Mouse (Mus musculus) gastrocnemius, postnatal 25 days (tissue): Measurements from ENCODE around the gene Mapkapk3. TPM values are rescaled to one million over a fixed set of nuclear protein-coding genes. Genes with fewer than 3 reads are reported as not detected.

ENCODE experiments used
- DNase-seq: peaks from one replicate; pipeline ENCODE4 v3.0.0; 2022
- total RNA-seq, 2 experiments: library from RNA; stranded (reverse); gene quantifications; 1 replicate in 1 of 2; 2 replicates in 1 of 2; pipeline ENCODE4 v1.2.3; 2021

Mapkapk3 gene
- total RNA-seq, 2 experiments from 2014 or later = 27.7 to 32.1 TPM

DNA sequence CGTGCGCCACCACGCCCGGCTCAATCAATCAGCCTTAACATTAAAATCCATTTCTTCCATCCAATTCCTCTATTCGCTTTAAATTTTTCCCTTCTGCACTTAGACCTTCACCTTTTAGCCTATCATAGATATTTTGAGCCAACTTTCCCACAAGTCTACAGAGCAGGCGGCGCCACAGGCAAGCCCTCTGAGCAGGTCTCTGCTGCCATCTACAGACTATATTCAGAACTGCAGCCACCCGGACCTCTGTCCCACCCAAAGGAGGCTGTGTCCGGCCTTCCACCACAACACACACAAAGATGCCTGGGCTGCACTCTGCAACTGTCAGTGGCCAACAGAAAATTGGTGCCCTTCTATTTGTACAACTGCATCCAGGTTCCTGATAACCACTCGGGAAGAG lies 1.2 kb upstream of the Mapkapk3 start:
- peak; percentile 65 for DNase-seq

DNA sequence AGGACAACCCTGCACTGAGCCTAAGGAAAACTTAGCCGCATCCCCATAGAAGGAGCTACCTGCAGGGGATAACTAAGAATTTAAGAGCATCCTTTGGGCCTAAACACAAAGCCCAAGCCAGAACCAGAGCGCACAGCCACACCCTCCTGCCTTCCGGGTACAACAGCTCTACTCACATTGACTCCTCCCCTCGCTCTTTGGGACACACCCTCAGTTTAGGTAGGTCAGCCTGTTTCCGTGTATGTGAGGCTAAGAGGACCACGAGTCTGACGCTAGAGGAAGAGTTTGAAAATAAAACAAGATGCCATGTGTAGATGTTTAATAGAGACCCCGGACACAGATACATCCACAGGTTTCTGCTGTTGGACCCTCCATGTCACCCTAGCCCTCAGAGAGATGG lies 966 bp downstream of the Mapkapk3 start:
- no peak for DNase-seq

DNA sequence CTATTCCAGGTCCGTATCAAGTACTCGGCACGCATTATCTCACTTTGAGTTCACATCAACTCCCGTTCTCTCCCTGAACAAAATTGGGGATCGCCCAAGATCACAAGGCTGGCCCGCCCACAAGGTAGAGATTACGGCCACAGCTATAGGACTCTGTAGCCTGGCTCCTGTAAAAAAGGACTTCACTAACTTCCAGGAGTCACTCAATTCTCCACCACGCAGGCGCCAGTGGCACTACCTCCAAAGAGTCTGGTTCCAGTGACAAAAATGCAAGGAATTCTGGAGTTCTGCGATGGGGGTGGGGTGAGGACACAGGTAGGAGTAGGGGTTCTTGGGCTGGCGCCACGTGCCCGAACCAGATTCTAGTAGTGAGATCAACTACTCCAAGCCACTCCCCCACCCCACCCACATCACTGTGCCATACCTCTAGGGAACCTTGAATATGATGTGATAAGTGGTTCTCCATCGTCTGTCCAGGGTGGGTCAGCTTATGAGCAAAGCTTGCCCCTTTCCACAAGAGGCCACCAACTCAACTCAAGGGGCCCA lies 1.5 kb downstream of the Mapkapk3 start:
- DNase-seq = no peak

DNA sequence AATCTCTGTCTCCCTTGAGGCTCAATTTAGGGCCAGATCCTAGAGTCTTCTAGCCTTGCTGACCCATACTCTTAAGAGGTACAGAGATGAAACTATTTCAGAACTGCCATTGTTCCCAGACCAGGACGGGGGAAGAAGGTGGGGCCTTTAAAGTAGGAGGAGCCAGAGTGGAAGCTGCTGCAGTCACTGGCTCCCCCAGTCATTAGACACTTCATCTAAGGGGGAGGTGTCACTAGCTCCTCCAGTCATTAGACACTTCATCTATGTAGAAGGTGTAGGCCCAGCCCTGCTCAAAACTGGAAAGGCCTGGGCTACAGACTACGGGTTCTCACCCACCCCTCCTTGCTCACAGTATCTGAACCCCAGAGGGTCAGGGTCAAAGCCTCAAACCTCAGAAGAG lies 2.4 kb downstream of the Mapkapk3 start:
- no peak for DNase-seq

DNA sequence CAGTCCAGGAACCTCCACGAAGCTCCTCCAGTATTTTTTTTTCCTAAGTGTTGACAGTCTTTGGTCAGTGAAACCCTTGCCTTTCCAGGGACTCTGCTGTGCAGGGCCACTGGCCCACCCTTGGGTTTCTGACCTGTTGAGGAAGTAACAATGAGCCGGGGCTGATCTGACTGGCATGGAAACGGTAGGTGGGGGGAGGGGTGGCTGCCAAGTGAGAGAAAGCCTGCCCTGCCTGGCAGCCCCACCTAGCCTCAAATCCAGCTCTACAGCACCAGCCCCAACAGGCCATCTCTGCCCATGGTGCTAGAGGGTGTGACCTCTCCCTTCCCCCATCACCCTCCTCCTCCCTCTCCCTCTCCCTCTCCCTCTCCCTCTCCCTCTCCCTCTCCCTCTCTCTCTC lies 4.7 kb downstream of the Mapkapk3 start:
- DNase-seq = no peak

DNA sequence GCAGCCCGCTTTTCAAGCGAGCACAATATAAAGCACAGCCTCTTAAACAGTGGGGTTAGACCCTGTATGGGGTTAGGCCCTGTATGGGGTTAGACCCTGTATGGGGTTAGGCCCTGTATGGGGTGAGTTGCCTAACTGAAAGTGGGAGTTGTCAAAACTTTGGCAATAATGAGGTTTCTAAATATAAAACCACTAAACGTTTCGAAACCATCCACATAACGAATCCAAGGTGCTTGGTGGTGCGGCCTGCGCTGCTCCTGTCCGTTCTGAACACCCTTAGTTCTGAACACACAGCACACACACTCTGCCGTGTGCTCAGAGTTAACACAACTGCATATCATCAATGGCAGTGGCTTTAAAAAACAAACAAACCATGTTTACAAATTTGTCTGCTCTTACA lies 6.7 kb downstream of the Mapkapk3 start:
- DNase-seq = no peak

DNA sequence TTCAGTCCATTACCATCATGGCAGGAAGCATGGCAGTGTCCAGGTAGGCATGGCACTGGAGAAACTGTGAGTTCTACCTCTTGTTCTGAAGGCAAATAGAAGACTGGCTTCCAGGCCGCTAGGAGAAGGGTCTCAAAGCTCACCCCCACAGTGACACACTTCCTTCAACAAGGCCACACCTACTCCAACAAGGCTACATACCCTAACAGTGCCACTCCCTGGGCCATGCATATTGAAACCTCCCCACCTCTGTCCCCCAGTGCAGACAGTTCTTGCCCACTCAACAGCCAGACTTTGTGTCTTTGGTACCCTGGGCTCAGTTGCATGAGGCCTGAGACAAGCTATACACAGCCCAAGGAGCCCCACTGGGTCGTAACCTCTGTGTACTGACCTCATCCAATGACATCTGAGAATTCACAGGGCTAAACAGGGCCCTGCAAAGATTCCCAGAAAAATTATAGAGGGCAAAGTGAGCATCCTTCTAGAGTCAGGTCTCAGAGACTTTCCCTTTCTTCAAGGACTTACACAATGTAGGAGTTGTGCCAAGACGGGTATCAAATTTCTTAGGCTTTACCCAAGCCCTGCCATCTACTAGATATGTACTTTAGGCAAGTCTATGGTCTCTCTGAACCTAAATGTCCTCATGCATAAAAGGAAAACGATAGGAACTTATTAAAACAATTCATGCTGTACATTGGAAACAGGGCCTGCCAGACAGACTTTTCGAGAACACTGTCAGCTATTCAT lies 8.3 kb downstream of the Mapkapk3 start:
- DNase-seq = no peak

DNA sequence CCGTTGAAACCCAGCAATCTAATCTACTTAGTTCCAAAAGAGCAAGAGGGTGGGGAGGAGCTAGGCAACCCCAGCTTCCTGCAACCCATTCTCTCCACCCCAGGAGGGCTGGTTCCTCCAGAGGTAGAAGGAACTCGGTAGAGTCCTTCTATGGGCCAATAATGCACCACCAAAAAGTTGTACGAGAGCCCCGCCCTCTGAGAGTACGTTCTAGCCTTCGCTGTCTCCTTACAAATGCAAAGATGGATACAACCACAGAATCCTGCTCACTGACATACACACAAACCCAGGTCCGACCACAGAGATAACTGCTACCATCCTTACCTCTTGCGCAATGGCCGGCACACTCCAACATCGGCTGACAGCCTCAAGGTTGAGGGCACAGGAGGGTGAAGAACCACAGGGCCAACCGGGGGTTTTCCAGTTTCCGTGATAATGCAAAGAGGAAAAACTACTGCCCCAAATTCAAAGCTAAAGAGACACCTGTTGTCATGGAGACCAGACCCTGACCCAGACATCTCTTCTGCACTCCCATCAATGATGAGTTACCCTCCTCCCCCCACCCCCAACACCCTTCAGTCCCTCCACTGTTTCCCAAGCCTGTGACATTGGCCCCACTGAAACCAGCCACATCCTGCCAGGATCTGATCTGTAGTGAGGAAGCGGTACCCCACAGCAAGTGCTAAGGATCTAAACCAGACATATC lies 9.2 kb downstream of the Mapkapk3 start:
- no peak for DNase-seq

DNA sequence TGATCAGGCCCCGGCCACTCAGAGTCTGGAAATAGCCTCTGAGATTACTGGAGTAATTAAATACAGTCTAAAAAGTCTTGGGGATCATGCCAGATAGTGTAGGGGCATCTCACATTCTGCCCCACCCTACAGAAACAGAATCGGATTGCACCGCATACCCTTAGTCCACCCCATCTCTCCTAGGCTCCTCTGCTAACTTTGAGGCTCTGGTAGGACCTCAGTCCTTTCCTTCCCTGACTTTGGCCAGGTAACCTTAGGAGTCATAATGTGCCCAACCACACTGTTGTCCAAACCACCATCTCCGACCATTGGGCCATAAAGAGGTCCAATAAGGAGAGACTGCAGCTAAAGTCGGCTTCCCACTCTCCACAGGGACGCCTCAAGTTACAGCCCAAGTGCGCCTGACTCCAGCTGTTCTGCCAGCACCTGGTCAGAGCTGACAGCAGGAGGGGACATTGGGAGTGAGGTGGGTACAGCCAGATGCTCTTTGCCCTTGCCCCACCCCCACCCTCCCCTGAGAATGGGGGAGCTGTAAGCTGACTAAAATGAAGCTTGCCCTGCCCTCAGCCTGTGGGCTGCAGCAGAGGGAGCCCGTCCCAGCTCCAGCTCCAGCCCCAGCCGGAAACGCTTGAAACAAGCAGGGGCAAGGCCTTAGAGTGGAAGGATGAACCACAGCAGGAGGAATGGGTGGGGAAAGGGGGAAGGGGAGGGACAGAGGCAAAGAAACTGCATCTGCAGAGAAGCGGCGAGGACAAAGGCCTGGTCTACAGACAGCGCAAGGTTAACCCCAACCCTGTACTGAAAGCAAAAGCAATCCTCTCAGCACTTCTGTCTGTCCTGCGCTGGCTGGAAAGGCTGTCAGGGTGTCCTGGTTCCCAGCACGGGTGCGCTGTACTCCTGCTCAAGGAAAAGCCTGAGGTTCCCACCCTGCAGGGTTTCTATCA lies 10.0 kb downstream of the Mapkapk3 start:
- DNase-seq = peak; percentile 74

DNA sequence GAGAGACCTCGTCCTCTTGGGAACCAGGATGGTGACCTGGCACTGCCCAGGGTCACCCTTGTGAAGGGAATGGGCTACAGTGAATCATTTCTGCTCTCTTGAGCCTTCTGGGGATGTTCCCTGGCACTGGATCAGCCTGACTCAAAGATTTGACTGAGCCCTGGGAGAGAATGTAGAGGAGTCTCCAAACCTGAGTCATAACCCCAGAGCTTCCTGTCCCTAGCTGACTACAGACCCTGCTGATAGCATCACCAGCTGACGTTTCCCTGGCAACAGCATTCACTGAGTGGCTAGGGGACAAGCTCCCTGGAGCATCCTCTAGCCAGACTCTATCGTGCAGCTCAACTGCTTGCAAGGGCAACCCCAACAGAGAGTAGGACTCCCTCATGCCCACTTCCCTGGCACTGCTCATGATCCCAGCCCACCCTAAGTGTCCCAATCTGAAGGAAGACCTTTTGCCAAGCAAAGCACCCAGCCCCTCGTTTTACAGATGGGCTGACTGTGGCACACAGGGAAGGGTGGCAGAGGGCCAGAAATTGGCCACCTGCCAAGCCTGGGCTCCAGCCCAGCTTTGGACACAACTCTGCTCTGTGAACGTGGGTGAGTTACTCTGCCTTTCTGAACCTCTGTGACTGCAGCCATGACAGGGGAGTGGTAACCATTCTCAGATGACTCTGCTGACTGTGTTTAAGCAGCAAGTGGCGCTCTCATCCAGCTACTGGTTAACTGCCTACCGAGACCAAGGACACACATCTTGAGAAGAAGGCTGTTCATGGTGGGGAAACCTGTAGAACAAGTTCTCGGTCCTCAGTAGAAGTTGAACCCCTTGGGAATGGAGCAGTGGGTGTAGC lies 10.9 kb downstream of the Mapkapk3 start:
- DNase-seq = no peak

DNA sequence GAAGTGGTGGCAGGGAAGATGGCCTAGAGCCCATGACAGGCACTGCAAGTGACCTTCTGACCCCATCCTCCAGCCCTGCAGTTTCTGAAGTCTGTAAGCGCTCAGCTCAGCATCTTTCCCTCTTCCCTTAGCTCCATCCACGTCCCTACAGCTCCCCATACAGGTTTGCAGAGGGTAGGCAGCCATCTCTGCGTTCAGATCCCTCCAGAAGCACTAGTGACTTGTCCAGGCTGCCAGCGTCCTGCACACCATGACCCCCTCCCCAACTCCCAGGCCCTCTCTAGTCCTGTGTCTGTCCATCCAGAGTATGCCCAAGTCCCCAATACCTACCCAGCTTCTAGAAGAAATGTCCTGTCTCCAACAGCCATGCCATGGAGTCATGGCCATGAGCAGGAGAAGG lies 11.6 kb downstream of the Mapkapk3 start:
- no peak for DNase-seq

DNA sequence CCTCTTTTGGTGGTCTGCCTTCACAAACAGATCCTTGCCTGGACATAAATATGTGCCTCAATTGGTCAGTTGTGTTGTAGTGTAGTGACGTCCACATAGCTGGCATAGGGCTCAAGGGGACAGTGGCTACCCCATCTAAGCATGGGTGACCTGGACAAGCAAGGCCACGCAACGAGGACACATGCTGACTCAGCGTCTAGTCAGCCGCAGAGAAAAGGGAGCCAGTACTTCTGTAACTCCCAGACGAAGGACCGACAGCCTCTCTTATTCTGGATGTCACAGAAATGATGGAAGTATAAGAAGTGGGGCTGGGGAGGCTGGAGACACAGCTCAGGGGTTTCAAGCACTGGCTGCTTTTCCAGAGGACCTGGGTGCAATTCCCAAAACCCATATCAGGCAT lies 12.1 kb downstream of the Mapkapk3 start:
- no peak for DNase-seq

DNA sequence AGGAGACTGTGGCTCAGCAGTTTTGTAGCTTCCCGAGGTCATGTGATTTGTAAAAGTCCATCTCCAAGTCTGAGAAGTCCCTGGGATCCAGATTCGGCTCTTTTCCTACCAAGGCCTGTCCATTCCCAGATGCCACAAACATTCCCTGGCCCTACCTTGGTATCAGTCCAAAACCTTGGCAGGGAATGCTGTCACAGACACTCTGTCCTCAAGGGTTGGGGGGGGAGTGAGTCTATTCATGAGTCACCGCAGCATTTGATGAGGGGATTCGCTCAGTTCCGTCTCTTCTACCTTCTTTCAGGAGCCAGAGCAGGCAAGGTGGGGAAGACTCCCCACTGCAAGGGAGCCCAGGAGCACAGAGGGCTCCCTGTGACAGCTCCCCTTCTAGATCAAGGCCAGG lies 14.0 kb downstream of the Mapkapk3 start:
- no peak for DNase-seq

DNA sequence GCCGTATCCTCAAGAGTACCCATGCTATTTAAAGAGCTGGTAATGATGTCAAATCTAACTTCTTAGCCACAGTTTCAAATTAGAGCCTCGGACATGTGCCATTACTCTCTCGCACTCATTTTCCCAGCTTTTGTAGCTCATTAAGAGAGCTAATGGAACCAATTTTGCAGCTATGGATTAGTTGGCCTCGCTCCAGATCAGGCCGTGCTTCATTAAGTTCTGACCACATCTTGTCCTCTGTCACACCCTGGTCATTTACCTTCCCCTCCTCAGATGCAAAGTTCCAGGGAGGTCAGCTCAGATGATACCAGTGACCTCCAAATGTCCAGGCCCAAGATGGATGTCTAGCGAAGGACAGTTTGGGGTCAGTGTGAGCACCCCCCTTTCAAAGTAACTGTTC lies 14.9 kb downstream of the Mapkapk3 start:
- DNase-seq = no peak

DNA sequence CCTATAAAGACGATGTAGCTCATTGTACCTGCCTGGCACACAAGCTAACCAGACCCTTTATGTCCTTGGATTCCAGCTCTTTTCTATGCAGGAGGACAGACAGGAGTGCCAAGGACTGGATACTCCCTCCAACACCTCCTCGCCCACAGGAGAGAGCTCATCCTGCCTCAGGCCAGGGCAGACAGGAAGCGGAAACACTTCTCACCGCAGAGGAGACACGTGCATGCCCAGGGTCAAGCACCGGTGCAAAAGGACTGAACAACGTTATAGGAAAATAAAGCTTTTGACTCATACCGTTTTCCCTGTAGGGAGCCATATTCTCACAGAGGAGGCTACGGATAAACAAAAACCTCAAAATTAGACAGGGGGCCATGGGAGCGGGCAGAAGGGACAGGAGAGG lies 16.5 kb downstream of the Mapkapk3 start:
- DNase-seq = no peak

DNA sequence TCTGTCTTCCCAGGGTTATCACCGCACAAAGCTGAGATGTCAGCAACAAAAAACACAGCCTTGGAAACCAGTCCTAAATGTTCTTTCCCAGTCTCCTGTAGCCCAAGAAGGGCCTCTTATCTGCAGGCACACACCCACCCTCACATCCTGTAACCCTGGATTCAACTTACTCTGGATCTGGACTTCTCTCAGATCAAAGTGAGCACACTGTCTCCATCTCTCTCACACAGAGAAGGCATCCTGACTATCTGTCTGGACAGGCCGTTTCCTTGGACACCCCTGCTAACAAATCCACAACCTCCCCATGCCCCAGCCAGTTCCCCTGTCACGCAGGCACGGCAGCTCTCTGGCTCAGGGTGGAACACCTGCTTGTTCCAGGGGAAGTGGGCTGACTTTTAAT lies 17.4 kb downstream of the Mapkapk3 start:
- no peak for DNase-seq

DNA sequence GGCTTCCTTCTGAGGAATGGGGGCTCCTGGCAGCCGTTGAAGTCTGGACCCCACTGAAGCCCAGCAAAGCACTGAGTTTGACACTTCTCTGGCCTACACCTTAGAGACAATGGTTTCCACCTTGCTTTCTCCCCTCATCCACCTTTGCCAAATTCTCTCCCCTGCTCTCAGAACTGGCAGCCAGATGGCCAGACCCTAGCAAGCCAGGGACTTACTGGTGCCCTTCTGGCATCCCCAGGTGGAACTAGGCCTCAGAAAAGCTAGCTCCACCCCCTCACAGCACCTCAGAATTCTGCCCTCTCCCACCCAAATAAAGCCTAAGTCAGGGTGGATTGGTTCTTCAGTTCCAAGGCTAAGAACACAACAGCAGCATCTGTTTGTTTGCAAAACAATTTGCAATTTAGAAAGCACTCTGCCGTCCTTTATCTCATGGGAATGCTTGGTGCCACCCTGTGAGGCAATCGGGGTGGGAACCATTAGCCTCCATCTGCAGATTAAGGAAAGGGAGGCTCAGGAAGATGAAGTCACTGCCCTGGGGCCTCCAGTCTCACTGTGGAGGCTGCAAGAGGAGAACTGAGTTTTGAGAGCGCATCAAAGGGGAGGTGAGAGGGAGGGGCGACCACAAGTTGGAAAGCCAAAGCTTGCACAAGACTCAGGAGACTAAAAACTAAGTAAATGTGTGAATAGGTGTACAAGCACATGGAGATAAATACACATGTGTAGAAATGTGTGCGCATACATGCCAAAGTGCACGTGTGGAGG lies 18.3 kb downstream of the Mapkapk3 start:
- DNase-seq = no peak

DNA sequence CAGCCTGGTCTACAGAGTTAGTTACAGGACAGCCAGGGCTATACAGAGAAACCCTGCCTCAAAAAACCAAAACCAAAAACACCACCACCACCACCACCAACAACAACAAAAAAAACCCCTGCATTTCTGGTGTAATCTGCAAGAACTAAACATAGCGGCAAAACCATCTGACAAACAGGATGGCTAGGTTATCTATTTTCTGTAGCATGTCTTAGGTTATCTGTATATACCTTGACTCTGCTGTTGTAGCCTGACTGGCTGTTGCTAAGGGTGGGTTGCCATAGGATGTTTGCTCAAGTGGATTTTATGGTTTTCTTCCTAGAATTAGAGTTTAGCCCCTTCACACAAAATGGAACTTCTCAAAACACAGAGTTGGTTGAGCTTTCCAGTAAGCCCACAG lies 19.9 kb downstream of the Mapkapk3 start:
- DNase-seq = no peak

DNA sequence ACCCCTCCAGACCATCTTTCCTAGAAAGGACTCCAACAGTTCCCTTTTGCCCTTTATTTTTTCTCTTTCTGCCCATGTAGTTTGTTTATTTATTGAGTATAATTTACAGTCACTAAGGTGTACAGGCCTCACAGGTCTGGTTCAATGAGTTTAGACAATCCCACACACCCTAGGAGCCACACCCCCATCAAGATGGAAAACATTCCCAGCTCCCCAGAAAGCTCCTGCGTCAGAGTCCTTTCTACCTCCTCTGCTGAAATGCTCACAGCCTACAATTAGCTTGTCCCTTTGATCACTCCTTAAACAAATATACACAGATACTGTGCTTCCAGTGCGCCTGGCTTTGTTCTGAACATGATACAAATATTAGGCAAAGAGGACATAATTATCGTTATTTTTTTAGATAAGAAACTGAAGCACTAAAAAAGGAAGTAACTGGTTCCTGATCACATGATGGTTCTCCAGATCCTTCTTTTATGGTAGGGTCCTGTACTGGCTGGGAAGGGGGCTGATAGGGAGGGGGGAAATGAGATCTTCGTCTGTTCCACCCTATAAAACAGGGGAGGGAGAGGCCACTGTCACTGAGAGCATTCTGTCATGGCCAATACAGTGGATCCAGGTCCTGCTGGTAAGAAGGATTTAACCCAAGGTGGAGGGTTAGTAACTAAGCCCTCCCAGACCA lies 21.8 kb downstream of the Mapkapk3 start:
- DNase-seq = no peak

DNA sequence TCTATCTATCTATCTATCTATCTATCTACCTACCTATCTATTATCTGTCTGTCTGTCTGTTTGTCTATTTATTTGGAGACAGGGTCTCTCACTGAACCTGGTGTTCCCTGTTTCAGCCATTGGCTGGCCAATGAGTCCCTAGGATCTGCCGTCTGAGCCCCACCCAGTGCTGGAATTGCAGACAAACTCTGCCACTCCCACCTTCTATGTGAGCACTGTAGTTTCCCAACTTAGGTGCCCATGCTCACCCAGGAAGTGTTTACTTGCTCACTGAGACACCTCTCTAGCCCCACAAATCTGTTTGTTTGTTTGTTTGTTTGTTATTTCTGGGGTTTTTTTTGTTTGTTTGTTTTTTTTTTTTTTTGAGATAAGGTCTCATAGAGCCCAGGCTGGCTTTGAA lies 22.6 kb downstream of the Mapkapk3 start:
- no peak for DNase-seq
